Mouse (Mus musculus): ENCODE results near the gene Bbs4. TPM values are rescaled to one million over a fixed set of nuclear protein-coding genes. Genes with fewer than 3 reads are reported as not detected.

Gene Bbs4
- polyA plus RNA-seq, 1 experiment from 2014 or later: 37.7 TPM

DNA sequence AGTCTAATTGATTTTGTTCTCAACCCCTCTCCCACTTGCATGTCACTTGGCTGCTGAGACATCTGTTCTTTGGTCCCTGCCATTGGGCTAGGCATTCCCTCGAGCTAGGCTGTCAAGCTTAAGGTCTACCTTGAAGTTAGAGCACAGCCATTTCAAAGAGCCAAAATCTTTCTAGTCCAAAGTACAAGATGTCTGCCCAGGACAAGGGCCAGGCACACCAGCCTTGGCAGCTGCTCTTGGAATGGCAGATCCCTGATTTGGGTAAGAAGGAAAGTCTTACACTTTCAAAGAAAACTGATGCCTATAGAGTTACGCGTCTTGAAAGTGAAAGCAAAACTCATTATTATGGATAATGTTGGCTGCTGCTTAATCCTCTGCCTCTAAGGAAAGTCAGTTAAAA, 37.1 kb downstream of the Bbs4 start:
- Histone ChIP-seq H3K27me3 (ENCODE audit: control insufficient read depth, insufficient read depth, low read length) (no peaks in the 10 kb centered on the region), H3K9me3 (ENCODE audit: control insufficient read depth, low read length) (no peaks in the 10 kb centered on the region), H3K36me3 (ENCODE audit: control insufficient read depth, insufficient read depth, low read length) (peaks cover 34% of the 10 kb centered on the region), H3K4me2 (ENCODE audit: low read depth, low read length) (no peak overlapping the region), H3K4me1 (ENCODE audit: control insufficient read depth, insufficient read depth, low read length) (no peaks in the 10 kb centered on the region), H3K4me3 (ENCODE audit: low read depth, low read length) (no peak overlapping the region), H3K9ac (replicated peaks; ENCODE audit: low read depth, low read length) (no peak overlapping the region), H3K27ac (ENCODE audit: low read depth, low read length) (no peak overlapping the region)
- ATAC-seq (ENCODE audit: low read depth): no peak
- 96% methylated on average over 3 of the region's 3 CpGs for WGBS

DNA sequence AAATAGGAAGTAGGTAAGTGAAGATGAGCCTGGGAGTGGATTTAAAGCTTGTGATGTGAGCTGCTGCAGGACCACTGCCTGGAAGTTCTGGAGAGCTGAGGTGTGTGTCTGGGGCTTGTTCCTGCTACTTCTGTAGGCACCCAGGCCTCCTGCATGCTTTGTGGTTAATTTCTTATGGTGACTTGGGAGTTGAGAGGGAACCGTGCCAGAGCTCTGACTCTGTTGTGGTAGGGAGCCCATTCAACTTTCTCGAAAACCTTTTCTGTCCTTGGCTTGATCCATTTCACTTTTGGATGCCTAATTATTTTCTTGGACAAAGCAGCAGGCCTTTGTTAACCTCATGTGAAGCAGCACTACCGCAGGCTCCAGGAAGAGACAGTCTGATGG, 42.0 kb downstream of the Bbs4 start:
- H3K4me1 ChIP-seq (ENCODE audit: control insufficient read depth, insufficient read depth, low read length): no peaks in the 10 kb centered on the region
- H3K27ac ChIP-seq (ENCODE audit: low read depth, low read length): no peak overlapping the region
- peaks cover 39% of the 10 kb centered on the region for H3K36me3 ChIP-seq (ENCODE audit: control insufficient read depth, insufficient read depth, low read length)
- H3K4me2 ChIP-seq (ENCODE audit: low read depth, low read length): no peak overlapping the region
- no peak overlapping the region for H3K9ac ChIP-seq (replicated peaks; ENCODE audit: low read depth, low read length)
- H3K4me3 ChIP-seq (ENCODE audit: low read depth, low read length): no peak overlapping the region
- 87% methylated on average over 3 of the region's 3 CpGs for WGBS
- no peaks in the 10 kb centered on the region for H3K9me3 ChIP-seq (ENCODE audit: control insufficient read depth, low read length)
- H3K27me3 ChIP-seq (ENCODE audit: control insufficient read depth, insufficient read depth, low read length): no peaks in the 10 kb centered on the region
- ATAC-seq (ENCODE audit: low read depth): no peak

- Histone ChIP-seq H3K36me3 (ENCODE audit: control insufficient read depth, insufficient read depth, low read length) (peaks cover 38% of the 10 kb centered on the region), H3K27ac (ENCODE audit: low read depth, low read length) (no peak overlapping the region), H3K9me3 (ENCODE audit: control insufficient read depth, low read length) (no peaks in the 10 kb centered on the region), H3K27me3 (ENCODE audit: control insufficient read depth, insufficient read depth, low read length) (no peaks in the 10 kb centered on the region), H3K4me3 (ENCODE audit: low read depth, low read length) (no peak overlapping the region), H3K9ac (replicated peaks; ENCODE audit: low read depth, low read length) (no peak overlapping the region), H3K4me2 (ENCODE audit: low read depth, low read length) (no peak overlapping the region), H3K4me1 (ENCODE audit: control insufficient read depth, insufficient read depth, low read length) (no peaks in the 10 kb centered on the region)
- 90% methylated on average over 8 of the region's 8 CpGs for WGBS
- ATAC-seq (ENCODE audit: low read depth): no peak
Observed at GRCm38 (mm10) chr9:59310582-59311283, 42.6 kb downstream of the Bbs4 start.

DNA sequence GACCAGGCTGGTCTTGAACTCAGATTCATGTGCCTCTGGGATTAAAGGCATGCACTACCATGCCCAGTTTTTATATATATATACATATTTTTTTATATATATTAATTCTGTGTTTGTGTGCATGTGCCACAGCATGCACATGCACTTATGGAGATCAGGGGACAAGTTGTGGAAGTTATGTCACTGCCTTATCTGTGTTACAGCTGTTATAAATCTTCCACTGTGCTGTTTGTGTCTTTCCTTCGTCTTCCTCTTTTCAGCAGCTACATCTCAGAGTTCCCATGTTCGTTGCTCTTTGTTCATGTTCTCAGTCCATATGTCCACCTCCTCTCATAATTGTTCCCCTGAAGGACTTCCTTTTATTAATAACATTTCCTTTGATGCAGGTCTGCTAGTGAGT, 45.4 kb downstream of the Bbs4 start:
- Histone ChIP-seq H3K27me3 (ENCODE audit: control insufficient read depth, insufficient read depth, low read length) (no peaks in the 10 kb centered on the region), H3K27ac (ENCODE audit: low read depth, low read length) (no peak overlapping the region), H3K9me3 (ENCODE audit: control insufficient read depth, low read length) (no peaks in the 10 kb centered on the region), H3K4me3 (ENCODE audit: low read depth, low read length) (no peak overlapping the region), H3K9ac (replicated peaks; ENCODE audit: low read depth, low read length) (no peak overlapping the region), H3K36me3 (ENCODE audit: control insufficient read depth, insufficient read depth, low read length) (peaks cover 22% of the 10 kb centered on the region), H3K4me1 (ENCODE audit: control insufficient read depth, insufficient read depth, low read length) (no peaks in the 10 kb centered on the region), H3K4me2 (ENCODE audit: low read depth, low read length) (no peak overlapping the region)
- WGBS: 87% methylated on average over 2 of the region's 2 CpGs
- no peak for ATAC-seq (ENCODE audit: low read depth)

DNA sequence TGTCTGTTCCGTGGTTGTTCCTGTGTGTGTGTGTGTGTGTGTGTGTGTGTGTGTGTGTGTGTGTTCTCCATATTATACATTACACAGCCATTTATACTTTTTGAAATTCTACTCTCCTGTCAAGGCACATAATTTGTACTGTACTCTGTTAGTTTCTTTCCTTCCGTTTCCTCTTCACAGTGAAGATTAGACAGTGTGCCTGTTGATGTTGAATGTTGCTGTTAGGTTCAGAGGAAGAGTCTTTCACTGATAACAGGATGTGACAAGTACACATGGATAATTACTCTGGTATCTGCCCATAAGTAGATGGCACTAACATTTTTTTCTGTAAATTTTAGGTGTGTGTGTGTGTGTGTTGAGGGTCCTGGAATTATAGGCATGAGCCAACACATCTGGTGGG, 56.9 kb downstream of the Bbs4 start:
- 82% methylated on average over 2 of the region's 2 CpGs for WGBS
- no peak for ATAC-seq (ENCODE audit: low read depth)
- Histone ChIP-seq H3K4me3 (ENCODE audit: low read depth, low read length) (no peak overlapping the region), H3K27ac (ENCODE audit: low read depth, low read length) (no peak overlapping the region), H3K27me3 (ENCODE audit: control insufficient read depth, insufficient read depth, low read length) (no peaks in the 10 kb centered on the region), H3K4me2 (ENCODE audit: low read depth, low read length) (no peak overlapping the region), H3K9ac (replicated peaks; ENCODE audit: low read depth, low read length) (no peak overlapping the region), H3K4me1 (ENCODE audit: control insufficient read depth, insufficient read depth, low read length) (no peaks in the 10 kb centered on the region), H3K36me3 (ENCODE audit: control insufficient read depth, insufficient read depth, low read length) (peaks cover 3% of the 10 kb centered on the region; the same call in 1 of the 2 replicates), H3K9me3 (ENCODE audit: control insufficient read depth, low read length) (no peaks in the 10 kb centered on the region)

GRCm38 (mm10) chr9:59292493-59292875, 60.8 kb downstream of the Bbs4 start:
- Histone ChIP-seq H3K4me1 (ENCODE audit: control insufficient read depth, insufficient read depth, low read length) (0 out of 2 replicates have a peak, but pooled peaks cover 6% of the 10 kb centered on the region), H3K9me3 (ENCODE audit: control insufficient read depth, low read length) (no peaks in the 10 kb centered on the region), H3K36me3 (ENCODE audit: control insufficient read depth, insufficient read depth, low read length) (no peaks in the 10 kb centered on the region), H3K9ac (replicated peaks; ENCODE audit: low read depth, low read length) (peak overlapping the region; percentile 88; the same call in 1 of the 2 replicates), H3K4me2 (ENCODE audit: low read depth, low read length) (peak overlapping the region; percentile 54), H3K4me3 (ENCODE audit: low read depth, low read length) (peak overlapping the region; percentile 92), H3K27me3 (ENCODE audit: control insufficient read depth, insufficient read depth, low read length) (no peaks in the 10 kb centered on the region), H3K27ac (ENCODE audit: low read depth, low read length) (no peak overlapping the region)
- 51% methylated on average over 3 of the region's 3 CpGs for WGBS
- ATAC-seq (ENCODE audit: low read depth): no peak

DNA sequence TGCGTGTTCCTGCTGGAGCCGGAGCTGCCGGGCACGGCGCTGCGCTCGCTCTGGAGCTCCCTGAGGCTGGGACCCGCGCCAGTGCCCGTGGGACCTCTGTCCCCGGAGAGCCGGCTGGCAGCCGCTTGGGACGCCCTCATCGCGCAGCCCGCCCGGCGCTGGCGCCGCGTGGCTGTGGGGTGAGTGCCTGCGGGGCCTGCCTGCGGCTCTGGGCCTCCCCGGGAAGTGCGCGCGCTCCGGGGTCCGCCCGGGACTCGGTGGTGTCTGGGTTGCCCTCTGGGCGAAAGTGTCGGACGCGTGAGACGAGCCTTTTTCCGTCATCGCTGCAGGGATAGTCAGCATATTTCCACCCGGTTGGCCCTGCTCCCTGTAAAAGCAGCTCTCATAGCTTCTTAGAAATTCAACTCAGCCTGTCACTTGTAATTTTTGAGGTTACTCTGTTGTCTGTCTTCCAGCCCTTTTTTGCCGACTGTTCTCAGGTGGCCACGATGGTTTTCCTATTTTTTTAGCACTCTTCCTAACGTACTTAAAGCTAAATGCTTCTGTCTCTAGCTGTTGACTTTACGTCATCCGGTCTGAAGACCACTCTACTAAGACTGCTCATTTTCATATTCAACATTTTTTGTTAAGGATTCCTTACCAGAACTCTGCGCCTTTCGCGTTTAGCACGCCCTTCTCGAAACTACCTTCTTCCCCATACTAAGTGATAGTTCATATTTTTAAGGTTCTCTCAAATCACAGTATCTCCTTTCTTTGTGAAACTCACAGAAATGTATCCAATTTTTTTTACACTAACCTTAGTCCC, 61.4 kb downstream of the Bbs4 start:
- Histone ChIP-seq H3K27me3 (ENCODE audit: control insufficient read depth, insufficient read depth, low read length) (no peaks in the 10 kb centered on the region), H3K4me1 (ENCODE audit: control insufficient read depth, insufficient read depth, low read length) (0 out of 2 replicates have a peak, but pooled peaks cover 6% of the 10 kb centered on the region), H3K36me3 (ENCODE audit: control insufficient read depth, insufficient read depth, low read length) (no peaks in the 10 kb centered on the region), H3K4me3 (ENCODE audit: low read depth, low read length) (peak overlapping the region; percentile 92), H3K4me2 (ENCODE audit: low read depth, low read length) (peak overlapping the region; percentile 54), H3K9me3 (ENCODE audit: control insufficient read depth, low read length) (no peaks in the 10 kb centered on the region), H3K9ac (replicated peaks; ENCODE audit: low read depth, low read length) (peak overlapping the region; percentile 88), H3K27ac (ENCODE audit: low read depth, low read length) (peak overlapping the region; percentile 90)
- ATAC-seq (ENCODE audit: low read depth): peak; percentile 73
- WGBS: 2% methylated on average over 50 of the region's 50 CpGs

GRCm38 (mm10) chr9:59290957-59291687, 62.2 kb downstream of the Bbs4 start, which contains the start of gene Adpgk:
Gene Adpgk (plus strand): TSS chr9:59291558.
- Histone ChIP-seq H3K9ac (replicated peaks; ENCODE audit: low read depth, low read length) (peak within 1 kb of the TSS; percentile 88), H3K27me3 (ENCODE audit: control insufficient read depth, insufficient read depth, low read length) (no peaks in the 10 kb centered on the region), H3K4me1 (ENCODE audit: control insufficient read depth, insufficient read depth, low read length) (0 out of 2 replicates have a peak, but pooled peaks cover 6% of the 10 kb centered on the region), H3K4me2 (ENCODE audit: low read depth, low read length) (peak within 1 kb of the TSS; percentile 56), H3K36me3 (ENCODE audit: control insufficient read depth, insufficient read depth, low read length) (no peaks in the 10 kb centered on the region), H3K27ac (ENCODE audit: low read depth, low read length) (peak within 1 kb of the TSS; percentile 90), H3K9me3 (ENCODE audit: control insufficient read depth, low read length) (no peaks in the 10 kb centered on the region), H3K4me3 (ENCODE audit: low read depth, low read length) (peak within 1 kb of the TSS; percentile 92)
- peak; percentile 98 for ATAC-seq (ENCODE audit: low read depth)
- 2% methylated on average over 51 of the region's 58 CpGs for WGBS

Data from neural tube, embryonic 14.5 days (tissue).